Mouse (Mus musculus) neural tube, embryonic 12.5 days (tissue): ENCODE results near the gene Tigd4. TPM values are rescaled to one million over a fixed set of nuclear protein-coding genes. Genes with fewer than 3 reads are reported as not detected.

Source experiments
- ATAC-seq: fragments of 200-750 bp; cut with Nextera tagmentation; 2 replicates; pipeline ENCODE4 v1.8.0; 2017; ENCODE audit warnings: low read depth, mild to moderate bottlenecking, moderate TSS enrichment, moderate library complexity; ENCODE audit not compliant: low FRiP score
- H3K27ac ChIP-seq: fragments of 300-500 bp; sonication (generic); 2 replicates; pipeline ENCODE4 v1.5.1; 2016
- H3K27me3 ChIP-seq: fragments of 300-500 bp; sonication (generic); replicated peaks from 2 replicates; pipeline ENCODE4 v1.6.1; 2016; ENCODE audit warnings: mild to moderate bottlenecking
- H3K36me3 ChIP-seq: fragments of 300-500 bp; sonication (generic); 2 replicates; pipeline ENCODE4 v1.6.1; 2016; ENCODE audit warnings: mild to moderate bottlenecking
- H3K4me1 ChIP-seq: fragments of 300-500 bp; sonication (generic); 2 replicates; pipeline ENCODE4 v1.6.1; 2016
- H3K4me2 ChIP-seq: fragments of 300-500 bp; sonication (generic); replicated peaks from 2 replicates; pipeline ENCODE4 v1.6.1; 2016; ENCODE audit warnings: mild to moderate bottlenecking
- H3K4me3 ChIP-seq: fragments of 300-500 bp; sonication (generic); 2 replicates; pipeline ENCODE4 v1.5.1; 2016
- H3K9ac ChIP-seq: fragments of 300-500 bp; sonication (generic); 2 replicates; pipeline ENCODE4 v1.6.1; 2016; ENCODE audit warnings: mild to moderate bottlenecking
- H3K9me3 ChIP-seq: fragments of 300-500 bp; sonication (generic); 2 replicates; pipeline ENCODE4 v1.6.1; 2016; ENCODE audit warnings: mild to moderate bottlenecking
- WGBS: fragments of 180-500 bp; shearing (Covaris S2); methylation state at CpG from one replicate; pipeline ENCODE4 v1.1.7; 2016; 5-methylcytosine and 5-hydroxymethylcytosine counted together
- polyA plus RNA-seq: library from polyadenylated mRNA; unstranded; fragments of >200 nt; fragmentation: Nextera tagmentation; extraction: Ambion mirVana; gene quantifications from 2 replicates; pipeline ENCODE4 v1.2.1, GENCODE M21; 2016

The Tigd4 gene
- polyA plus RNA-seq, 1 experiment from 2014 or later, result 0.05 TPM

GRCm38 (mm10) chr3:84645156-84646006 lies 52.0 kb downstream of the Tigd4 start:
- peaks cover 8% of the 10 kb centered on the region for H3K4me1 ChIP-seq
- 79% methylated on average over 9 of the region's 9 CpGs for WGBS
- no peak for ATAC-seq

GRCm38 (mm10) chr3:84646007-84646290 lies 52.6 kb downstream of the Tigd4 start:
- H3K4me1 ChIP-seq, result peaks cover 8% of the 10 kb centered on the region
- no peaks in the 10 kb centered on the region for H3K9me3 ChIP-seq
- 68% methylated on average over 3 of the region's 3 CpGs for WGBS

More at GRCm38 (mm10) chr3:84645156-84646006, 52.0 kb downstream of the Tigd4 start:
- H3K9me3 ChIP-seq, result no peaks in the 10 kb centered on the region
- no peak overlapping the region for H3K9ac ChIP-seq
- H3K4me2 ChIP-seq, result no peak overlapping the region
- no peaks in the 10 kb centered on the region for H3K27me3 ChIP-seq
- H3K4me3 ChIP-seq, result no peak overlapping the region
- no peak overlapping the region for H3K27ac ChIP-seq
- H3K36me3 ChIP-seq, result no peaks in the 10 kb centered on the region

GRCm38 (mm10) chr3:84646331-84646845 lies 53.0 kb downstream of the Tigd4 start:
- Histone ChIP-seq H3K27me3 (no peaks in the 10 kb centered on the region), H3K9me3 (no peaks in the 10 kb centered on the region), H3K9ac (no peak overlapping the region), H3K4me2 (no peak overlapping the region), H3K36me3 (no peaks in the 10 kb centered on the region), H3K4me3 (no peak overlapping the region), H3K27ac (no peak overlapping the region), H3K4me1 (peaks cover 8% of the 10 kb centered on the region)
- ATAC-seq, result no peak
- 69% methylated on average over 8 of the region's 8 CpGs for WGBS

More at GRCm38 (mm10) chr3:84646007-84646290, 52.6 kb downstream of the Tigd4 start:
- Histone ChIP-seq H3K27me3 (no peaks in the 10 kb centered on the region), H3K4me2 (no peak overlapping the region), H3K27ac (no peak overlapping the region), H3K9ac (no peak overlapping the region), H3K36me3 (no peaks in the 10 kb centered on the region), H3K4me3 (no peak overlapping the region)
- no peak for ATAC-seq

Other genes starting within 250 kb of the Tigd4 start
- 9.8 and 10.2 TPM in 2 replicates for gene Fhdc1, start 113.1 kb upstream of the Tigd4 start, polyA plus RNA-seq
- gene Arfip1, start 10.9 kb upstream of the Tigd4 start, polyA plus RNA-seq, result 29.0 and 33.5 TPM in 2 replicates
- 0.57 and 1.1 TPM in 2 replicates for gene Tmem154, start 72.6 kb downstream of the Tigd4 start, polyA plus RNA-seq
- gene Fbxw7, start 221.7 kb downstream of the Tigd4 start, polyA plus RNA-seq, result 22.7 and 22.9 TPM in 2 replicates